Mouse (Mus musculus) kidney, embryonic 14.5 days (tissue): ENCODE measurements around the gene Donson. TPM values are rescaled to one million over a fixed set of nuclear protein-coding genes. Genes with fewer than 3 reads are reported as not detected.

ENCODE experiments used
- ATAC-seq: fragments of 200-750 bp; cut with Nextera tagmentation; 2 replicates; pipeline ENCODE4 v1.8.0; 2017; ENCODE audit warnings: moderate number of reproducible peaks, mild to moderate bottlenecking, moderate TSS enrichment, moderate library complexity; ENCODE audit not compliant: low FRiP score, low TSS enrichment
- H3K27ac ChIP-seq: fragments of 300-500 bp; sonication (generic); 2 replicates; pipeline ENCODE4 v1.5.1; 2014; ENCODE audit warnings: low read depth, mild to moderate bottlenecking, low read length, moderate library complexity, mixed read lengths
- H3K27me3 ChIP-seq: fragments of 300-500 bp; sonication (generic); 2 replicates; pipeline ENCODE4 v1.6.1; 2014; ENCODE audit warnings: mild to moderate bottlenecking, low read length; ENCODE audit not compliant: control insufficient read depth, insufficient read depth
- H3K36me3 ChIP-seq: fragments of 300-500 bp; sonication (generic); 2 replicates; pipeline ENCODE4 v1.6.1; 2014; ENCODE audit warnings: low read length, mixed read lengths; ENCODE audit not compliant: control insufficient read depth, insufficient read depth
- H3K4me1 ChIP-seq: fragments of 300-500 bp; sonication (generic); 2 replicates; pipeline ENCODE4 v1.6.1; 2014; ENCODE audit warnings: low read length, mixed read lengths; ENCODE audit not compliant: control insufficient read depth, insufficient read depth
- H3K4me2 ChIP-seq: fragments of 300-500 bp; sonication (generic); replicated peaks from 2 replicates; pipeline ENCODE4 v1.6.1; 2014; ENCODE audit warnings: low read depth, mild to moderate bottlenecking, low read length
- H3K4me3 ChIP-seq: fragments of 300-500 bp; sonication (generic); 2 replicates; pipeline ENCODE4 v1.5.1; 2014; ENCODE audit warnings: mild to moderate bottlenecking, low read length
- H3K9ac ChIP-seq: fragments of 300-500 bp; sonication (generic); 2 replicates; pipeline ENCODE4 v1.6.1; 2014; ENCODE audit warnings: low read depth, mild to moderate bottlenecking, low read length, moderate library complexity
- H3K9me3 ChIP-seq: fragments of 300-500 bp; sonication (generic); 2 replicates; pipeline ENCODE4 v1.6.1; 2016; ENCODE audit warnings: low read length; ENCODE audit not compliant: control insufficient read depth
- WGBS: fragments of 180-500 bp; shearing (Covaris S2); extraction: QIAGEN DNeasy Blood & Tissue Kit; methylation state at CpG from one replicate; pipeline ENCODE4 v1.1.7; 2014; 5-methylcytosine and 5-hydroxymethylcytosine counted together
- polyA plus RNA-seq: library from polyadenylated mRNA; unstranded; fragments of >200 nt; fragmentation: Nextera tagmentation; extraction: Ambion mirVana; gene quantifications from 2 replicates; pipeline ENCODE4 v1.2.1, GENCODE M21; 2014

Donson gene
- polyA plus RNA-seq, 1 experiment from 2014 or later: 25.6 TPM

DNA sequence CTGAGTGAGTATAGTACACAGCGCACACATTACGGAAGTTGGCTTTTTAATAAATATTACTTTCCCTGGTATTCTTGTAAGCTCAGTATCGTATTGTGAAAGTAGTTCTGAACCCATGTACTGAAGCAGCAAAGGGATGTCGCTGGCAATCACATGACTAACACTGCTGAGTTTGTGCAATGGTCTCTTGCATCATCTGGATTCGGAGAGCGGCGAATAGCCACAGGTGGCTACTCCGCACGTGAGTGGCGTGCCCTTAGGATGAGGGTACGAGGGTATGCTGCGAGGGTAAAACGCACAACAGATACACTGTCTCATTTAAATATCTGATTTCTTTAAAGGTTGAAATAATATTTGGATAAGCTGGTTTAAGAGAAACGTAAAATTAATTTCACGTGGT lies 38.9 kb upstream of the Donson start:
- peaks cover 10% of the 10 kb centered on the region for H3K4me1 ChIP-seq
- H3K9ac ChIP-seq: peak overlapping the region; percentile 60; the same call in 1 of the 2 replicates
- H3K4me2 ChIP-seq: peak overlapping the region; percentile 74
- H3K9me3 ChIP-seq: no peaks in the 10 kb centered on the region
- ATAC-seq: no peak
- 84% methylated on average over 15 of the region's 15 CpGs for WGBS
- peak overlapping the region; percentile 11; the same call in 1 of the 2 replicates for H3K27ac ChIP-seq
- no peaks in the 10 kb centered on the region for H3K27me3 ChIP-seq
- peak overlapping the region; percentile 86 for H3K4me3 ChIP-seq
- no peaks in the 10 kb centered on the region for H3K36me3 ChIP-seq

- no peak overlapping the region for H3K9ac ChIP-seq
Measured at GRCm38 (mm10) chr16:91724247-91724646, 35.7 kb upstream of the Donson start.

DNA sequence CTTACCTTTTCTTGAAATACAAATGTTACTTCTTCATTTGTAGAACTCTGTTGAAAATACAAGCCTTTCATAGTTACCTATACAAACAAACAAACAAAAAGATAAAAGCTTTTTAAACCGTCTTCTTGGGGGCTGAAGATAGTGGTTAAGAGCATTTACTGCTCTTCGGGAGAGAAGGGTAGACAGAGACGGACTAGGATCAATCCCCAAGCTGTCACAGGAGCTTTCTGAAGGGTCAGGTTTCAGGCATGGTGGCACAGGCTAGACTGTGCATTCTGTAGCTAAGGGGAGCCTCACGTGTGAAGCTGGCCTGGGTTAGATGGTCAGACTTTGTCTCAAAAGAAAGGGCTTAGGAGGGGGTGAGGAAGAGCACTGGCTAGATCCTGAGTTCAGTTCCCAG lies 28.8 kb upstream of the Donson start:
- Histone ChIP-seq H3K9me3 (no peaks in the 10 kb centered on the region), H3K9ac (no peak overlapping the region), H3K36me3 (peaks cover 14% of the 10 kb centered on the region; the same call in 1 of the 2 replicates), H3K4me3 (no peak overlapping the region), H3K4me1 (no peaks in the 10 kb centered on the region), H3K27ac (no peak overlapping the region), H3K4me2 (no peak overlapping the region), H3K27me3 (no peaks in the 10 kb centered on the region)
- WGBS: 84% methylated on average over 4 of the region's 4 CpGs
- no peak for ATAC-seq

More at GRCm38 (mm10) chr16:91724247-91724646, 35.7 kb upstream of the Donson start:
- H3K4me3 ChIP-seq: no peak overlapping the region
- ATAC-seq: no peak
- H3K9me3 ChIP-seq: no peaks in the 10 kb centered on the region
- H3K4me1 ChIP-seq: peaks cover 10% of the 10 kb centered on the region
- H3K4me2 ChIP-seq: no peak overlapping the region
- 61% methylated on average over 3 of the region's 3 CpGs for WGBS
- H3K27me3 ChIP-seq: no peaks in the 10 kb centered on the region
- no peak overlapping the region for H3K27ac ChIP-seq
- no peaks in the 10 kb centered on the region for H3K36me3 ChIP-seq

GRCm38 (mm10) chr16:91716927-91717349 lies 28.4 kb upstream of the Donson start:
- no peak overlapping the region for H3K4me2 ChIP-seq
- no peaks in the 10 kb centered on the region for H3K27me3 ChIP-seq
- H3K4me1 ChIP-seq: no peaks in the 10 kb centered on the region
- 87% methylated on average over 11 of the region's 11 CpGs for WGBS
- H3K4me3 ChIP-seq: no peak overlapping the region
- no peak for ATAC-seq
- H3K27ac ChIP-seq: no peak overlapping the region
- H3K36me3 ChIP-seq: peaks cover 14% of the 10 kb centered on the region; the same call in 1 of the 2 replicates
- H3K9me3 ChIP-seq: no peaks in the 10 kb centered on the region
- no peak overlapping the region for H3K9ac ChIP-seq

DNA sequence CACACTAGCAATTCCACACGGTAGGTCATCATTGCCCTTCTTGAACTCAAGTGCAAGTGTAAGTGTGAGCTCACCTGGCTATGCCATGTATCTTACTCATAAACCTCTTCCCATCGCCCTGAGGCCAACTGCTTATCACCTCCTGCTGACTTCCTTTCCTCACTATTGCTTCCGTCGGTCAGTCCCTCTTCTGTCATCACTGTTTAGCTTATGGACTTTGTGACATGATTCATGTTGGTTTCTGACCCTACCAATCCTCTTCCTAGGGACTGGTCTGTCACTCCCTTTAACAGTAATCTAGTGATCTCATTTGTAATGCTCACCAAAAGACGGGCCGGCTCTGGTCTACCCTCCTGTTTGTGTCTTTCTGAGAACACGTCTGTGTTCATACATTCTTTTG lies 21.7 kb upstream of the Donson start:
- Histone ChIP-seq H3K27ac (no peak overlapping the region), H3K27me3 (no peaks in the 10 kb centered on the region), H3K9me3 (no peaks in the 10 kb centered on the region), H3K9ac (no peak overlapping the region), H3K4me1 (no peaks in the 10 kb centered on the region), H3K4me3 (no peak overlapping the region), H3K4me2 (no peak overlapping the region), H3K36me3 (peaks cover 46% of the 10 kb centered on the region)
- ATAC-seq: no peak
- WGBS: 83% methylated on average over 7 of the region's 7 CpGs

DNA sequence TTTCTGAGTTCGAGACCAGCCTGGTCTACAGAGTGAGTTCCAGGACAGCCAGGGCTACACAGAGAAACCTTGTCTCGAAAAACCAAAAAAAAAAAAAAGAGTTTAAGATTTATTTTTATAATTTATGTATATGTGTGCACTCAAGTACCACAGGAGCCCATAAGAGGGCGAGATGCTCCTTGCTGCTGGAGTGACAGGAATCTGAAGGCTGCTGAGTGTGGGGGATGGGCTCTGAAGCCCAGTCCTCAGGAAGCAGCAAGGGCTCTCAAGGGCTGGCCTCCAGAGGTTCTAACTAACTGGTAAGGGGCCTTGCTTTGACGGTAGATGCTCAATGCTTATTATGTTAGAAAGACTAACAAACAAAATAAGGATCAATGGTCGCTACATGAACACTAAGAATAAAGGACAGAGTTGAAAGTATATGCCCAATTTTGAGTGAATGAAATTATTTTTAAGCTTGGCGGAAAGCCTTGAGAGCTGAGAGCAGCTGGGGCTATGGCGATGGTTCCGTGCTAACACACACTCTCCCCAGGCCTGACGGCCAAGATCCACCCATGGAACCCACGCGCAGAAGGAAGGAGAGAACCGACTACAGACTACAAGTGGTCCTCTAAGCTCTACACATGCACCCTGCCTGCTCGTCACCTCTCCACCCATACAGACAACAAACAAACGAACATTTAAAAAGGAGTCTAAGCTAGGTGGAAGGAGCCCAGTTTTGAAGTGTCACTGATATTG lies 16.2 kb upstream of the Donson start:
- WGBS: 82% methylated on average over 14 of the region's 14 CpGs
- H3K4me2 ChIP-seq: no peak overlapping the region
- peaks cover 26% of the 10 kb centered on the region for H3K36me3 ChIP-seq
- no peak for ATAC-seq
- no peaks in the 10 kb centered on the region for H3K9me3 ChIP-seq
- H3K27me3 ChIP-seq: no peaks in the 10 kb centered on the region
- H3K27ac ChIP-seq: no peak overlapping the region
- no peak overlapping the region for H3K9ac ChIP-seq
- 0 out of 2 replicates have a peak, but pooled peaks cover 5% of the 10 kb centered on the region for H3K4me1 ChIP-seq
- no peak overlapping the region for H3K4me3 ChIP-seq

DNA sequence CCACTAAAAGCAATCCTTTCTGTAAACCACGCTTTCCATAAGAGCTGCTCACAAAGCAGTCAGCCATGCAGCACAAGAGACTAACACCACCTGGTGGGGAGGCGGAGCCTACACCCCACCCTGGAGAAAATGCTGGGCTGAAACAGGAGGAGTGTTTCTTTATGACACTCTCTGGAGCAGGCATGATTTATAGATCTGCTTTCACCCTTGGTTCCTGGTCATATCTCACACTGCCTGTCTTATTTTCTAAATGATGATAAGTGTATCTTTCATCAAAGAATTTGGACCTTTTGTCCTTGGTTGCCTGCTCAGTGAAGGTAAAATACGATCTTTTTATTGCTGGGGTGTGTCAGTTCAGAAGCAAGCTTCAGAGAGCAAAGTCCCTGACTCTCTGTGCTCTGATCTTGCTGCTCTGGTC lies 14.2 kb upstream of the Donson start:
- Histone ChIP-seq H3K4me3 (no peak overlapping the region), H3K4me2 (no peak overlapping the region), H3K36me3 (peaks cover 34% of the 10 kb centered on the region), H3K9ac (no peak overlapping the region), H3K9me3 (no peaks in the 10 kb centered on the region), H3K27me3 (no peaks in the 10 kb centered on the region), H3K27ac (peak overlapping the region; percentile 47; the same call in 1 of the 2 replicates), H3K4me1 (0 out of 2 replicates have a peak, but pooled peaks cover 5% of the 10 kb centered on the region)
- 26% methylated on average over 3 of the region's 3 CpGs for WGBS
- ATAC-seq: peak; percentile 74; the same call in 1 of the 2 replicates

DNA sequence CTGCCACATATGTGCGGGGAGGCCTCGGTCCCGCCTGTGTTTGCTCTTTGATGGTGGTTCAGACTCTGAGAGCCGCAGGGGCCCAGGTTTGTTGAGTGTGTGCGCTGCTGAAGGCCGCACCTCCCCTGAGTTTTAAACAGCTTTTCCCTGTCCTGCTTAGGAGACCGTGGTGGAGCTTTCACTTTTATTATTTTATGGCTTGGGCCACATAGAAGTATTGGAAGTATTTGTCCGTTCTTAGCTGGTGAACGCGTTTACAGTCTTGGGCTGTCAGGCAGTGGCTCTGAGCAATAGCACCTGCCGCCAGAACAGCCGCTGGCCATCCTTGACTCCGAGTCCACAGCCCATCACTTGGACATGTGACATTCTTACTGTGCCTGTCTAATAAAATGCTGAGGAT lies 13.3 kb upstream of the Donson start:
- Histone ChIP-seq H3K4me1 (0 out of 2 replicates have a peak, but pooled peaks cover 5% of the 10 kb centered on the region), H3K4me3 (no peak overlapping the region), H3K4me2 (no peak overlapping the region), H3K9me3 (no peaks in the 10 kb centered on the region), H3K36me3 (peaks cover 33% of the 10 kb centered on the region), H3K9ac (no peak overlapping the region), H3K27ac (no peak overlapping the region), H3K27me3 (no peaks in the 10 kb centered on the region)
- 29% methylated on average over 13 of the region's 13 CpGs for WGBS
- peak; percentile 84 for ATAC-seq

DNA sequence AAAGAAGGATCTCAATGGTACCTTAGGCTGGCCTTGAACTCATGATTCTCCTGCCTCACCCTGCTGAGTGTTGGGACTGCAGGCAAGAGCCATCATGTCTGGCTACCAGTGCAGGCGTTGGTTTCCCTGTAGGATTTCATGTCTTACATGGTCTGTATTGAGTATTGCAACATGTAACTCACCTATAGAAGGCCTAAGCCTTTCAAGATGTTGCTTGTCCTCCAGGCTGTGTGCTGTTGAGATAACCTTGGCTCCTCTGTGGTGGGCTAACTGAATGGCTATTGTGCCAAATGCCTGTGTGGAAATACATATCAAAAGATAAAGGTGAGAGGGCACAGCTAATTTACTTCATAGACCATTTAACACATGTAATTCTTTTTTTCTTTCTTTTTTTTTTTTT lies 10.4 kb upstream of the Donson start:
- Histone ChIP-seq H3K4me3 (no peak overlapping the region), H3K9me3 (no peaks in the 10 kb centered on the region), H3K4me1 (peaks cover 12% of the 10 kb centered on the region; the same call in 1 of the 2 replicates), H3K27ac (no peak overlapping the region), H3K27me3 (no peaks in the 10 kb centered on the region), H3K36me3 (peaks cover 19% of the 10 kb centered on the region; the same call in 1 of the 2 replicates), H3K4me2 (no peak overlapping the region), H3K9ac (no peak overlapping the region)
- ATAC-seq: no peak
- WGBS: 89% methylated on average over 1 of the region's 1 CpGs
